Mouse (Mus musculus) monocyte, adult 2 months (primary cell): ENCODE data around the gene Usp7.

Experiments used
- DNase-seq, 2 experiments: peaks; one replicate each; pipeline ENCODE4 v3.0.0; 2022; ENCODE audit warnings: low spot score in 2 of 2, low read depth in 1 of 2

The Usp7 gene

DNA sequence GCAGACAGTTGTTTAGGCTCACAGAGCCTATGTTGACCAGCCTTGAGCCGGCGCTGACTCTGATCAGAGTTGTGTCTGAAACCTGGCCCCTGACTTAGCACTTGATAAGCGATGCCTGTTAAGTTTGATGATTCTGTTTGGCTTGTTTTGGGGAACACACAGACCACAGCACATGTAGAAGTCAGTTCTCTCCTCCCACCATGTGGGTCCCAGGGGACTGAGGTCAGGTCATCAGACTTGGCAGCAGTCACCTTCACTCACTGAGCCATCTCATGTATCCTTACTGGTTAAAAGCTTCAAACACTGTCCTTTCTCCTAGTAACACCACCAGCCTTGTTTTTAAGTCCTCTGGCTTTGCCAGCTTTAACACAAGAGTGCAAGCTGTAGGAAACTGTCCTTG lies 142.1 kb downstream of the Usp7 start:
- no peak for DNase-seq

DNA sequence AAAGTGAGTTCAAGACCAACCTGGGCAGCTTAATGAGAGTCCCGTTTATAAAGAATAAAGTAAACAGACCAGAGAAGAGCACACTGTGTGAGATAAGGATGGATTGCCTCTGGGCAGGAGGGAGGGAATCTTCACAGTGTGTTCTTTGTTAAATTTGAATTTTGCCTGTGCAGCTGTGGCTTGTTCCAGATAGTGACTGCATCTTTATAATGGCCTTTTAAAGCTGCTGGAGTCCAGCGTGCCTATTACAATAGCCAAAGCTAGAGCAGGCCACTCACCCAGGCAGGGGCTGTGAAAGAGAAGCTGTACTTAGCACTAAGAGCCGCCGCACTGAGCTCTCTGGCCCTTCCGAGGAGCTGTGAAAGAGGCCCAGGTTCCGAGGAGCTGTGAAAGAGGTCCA lies 146.6 kb downstream of the Usp7 start:
- no peak for DNase-seq

DNA sequence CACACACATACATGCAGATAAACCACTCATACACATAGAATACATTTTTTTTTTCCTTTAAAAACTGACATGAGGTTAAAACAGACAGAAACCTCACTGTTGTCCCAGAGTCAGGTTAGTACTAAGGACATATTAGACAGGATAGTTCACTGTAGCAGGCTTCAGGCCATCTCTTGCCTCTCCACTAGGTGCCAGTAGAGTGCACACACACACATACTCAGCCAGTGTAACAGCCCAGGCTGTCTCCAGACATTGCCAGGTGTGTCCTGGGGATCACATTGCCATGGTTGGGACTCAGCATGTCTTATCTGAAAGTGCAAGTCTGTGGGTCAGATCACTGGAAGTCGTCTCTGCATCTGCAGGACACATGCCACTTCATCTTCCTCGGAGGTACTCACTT lies 148.3 kb downstream of the Usp7 start:
- no peak for DNase-seq
